Mouse (Mus musculus): ENCODE data around the gene Tgm5.
"Not testable (repeated sequence)": the region's sequence is repeated elsewhere in the genome, so short reads cannot be mapped to it uniquely, and the experiment has no call there.

GRCm38 (mm10) chr2:121126302-121126701 lies 40.7 kb upstream of the Tgm5 start:
- TF ChIP-seq CTCF (IDR thresholded peaks at IDR 0.05; ENCODE audit: low read depth, low read length); GATA1 (IDR thresholded peaks at IDR 0.05; ENCODE audit: borderline replicate concordance, low read length); TAL1 (conservative IDR thresholded peaks at IDR 0.05; ENCODE audit: low read depth, low read length); POLR2AphosphoS5 (IDR thresholded peaks at IDR 0.05; ENCODE audit: insufficient replicate concordance, low read depth, low read length): not testable (repeated sequence)

Data from G1E (cell line).